Mouse (Mus musculus) thymus, postnatal 10 days (tissue): Measurements from ENCODE around the gene Gm29609.

Source experiments
- DNase-seq, 2 experiments: peaks; one replicate each; pipeline ENCODE4 v3.0.0; 2021; ENCODE audit warnings: low spot score in 2 of 2

The Gm29609 gene

DNA sequence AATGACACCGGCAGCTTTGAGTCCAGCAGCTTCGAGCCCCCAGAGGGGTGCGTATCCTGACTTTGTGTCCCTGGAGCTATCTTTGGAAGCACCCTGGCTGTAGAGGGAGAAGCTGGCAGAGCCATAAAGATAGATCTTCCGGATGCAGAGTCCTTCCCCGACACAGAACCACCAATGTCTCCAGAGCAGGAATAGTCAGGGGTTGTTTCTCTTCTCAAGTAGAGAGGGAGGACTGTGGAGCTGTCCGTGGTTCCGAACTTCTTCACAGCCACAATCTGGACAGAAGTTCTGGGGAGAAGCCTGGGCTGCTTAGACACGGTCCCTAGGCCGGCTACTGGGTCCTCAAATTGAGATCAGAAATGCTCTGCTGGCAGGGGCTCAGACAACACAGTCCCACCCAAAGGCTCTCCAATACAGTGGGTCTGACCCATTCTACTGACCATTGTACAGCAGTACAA, 40.7 kb downstream of the Gm29609 start:
- no peak for DNase-seq

DNA sequence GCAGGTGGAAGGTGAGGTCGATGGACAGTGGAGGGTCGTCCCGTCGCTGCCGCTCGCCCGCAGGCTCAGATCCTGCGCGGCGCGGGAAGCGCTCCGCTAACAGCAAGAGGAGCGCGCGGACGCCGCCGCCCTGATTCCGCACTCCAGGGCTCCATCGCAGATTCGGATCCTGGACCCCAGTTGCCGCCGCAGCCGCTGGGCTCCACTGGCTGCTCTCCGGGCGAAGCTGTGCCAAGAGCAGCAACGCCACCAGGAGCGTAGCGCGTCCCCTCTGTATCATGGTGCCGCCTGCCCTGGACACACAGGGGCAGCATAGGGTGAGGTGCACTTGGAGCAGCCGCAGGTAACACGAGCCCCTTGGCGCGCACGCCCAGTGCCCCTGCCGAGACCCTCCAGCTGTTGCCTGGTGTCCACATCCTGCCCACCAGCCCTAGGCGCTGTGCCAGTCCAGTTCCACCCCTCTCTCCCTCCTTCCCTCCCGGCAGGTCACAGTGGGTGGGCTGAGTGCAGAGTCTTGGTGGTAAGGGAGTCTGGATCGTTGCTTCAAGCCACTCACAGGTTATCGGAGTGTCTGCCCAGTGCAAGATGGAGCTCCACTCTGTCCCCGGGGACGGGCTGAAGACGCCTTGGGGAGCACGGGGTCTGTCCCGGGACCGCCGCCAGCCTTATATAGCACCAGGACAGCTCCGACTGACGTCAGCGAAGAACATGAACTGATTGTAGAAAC, 41.3 kb downstream of the Gm29609 start, which contains the start of gene Ucn:
TSS of gene Ucn (minus strand) at position 589 of the 727 bp plus-strand sequence.
- DNase-seq, result no peak

DNA sequence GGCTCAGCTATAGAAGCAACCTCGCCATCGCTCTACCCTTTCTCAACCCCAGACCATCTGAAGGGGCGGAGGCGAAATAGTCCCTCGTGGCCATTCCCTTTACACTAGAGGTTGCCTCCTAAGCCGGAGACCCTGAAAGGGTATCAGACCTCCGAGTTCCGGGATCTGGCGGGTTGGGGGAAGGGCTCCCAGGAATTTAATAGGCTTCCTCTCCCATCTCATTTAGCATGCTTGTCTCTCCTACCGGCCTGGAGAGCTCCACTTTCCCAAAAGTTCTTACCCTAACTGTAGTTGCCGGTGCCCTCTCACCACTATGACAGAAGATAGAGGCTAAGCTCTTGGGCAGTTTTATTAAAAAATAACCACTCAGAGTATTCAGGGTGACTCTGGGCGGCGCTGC, 42.1 kb downstream of the Gm29609 start:
- DNase-seq, result no peak

DNA sequence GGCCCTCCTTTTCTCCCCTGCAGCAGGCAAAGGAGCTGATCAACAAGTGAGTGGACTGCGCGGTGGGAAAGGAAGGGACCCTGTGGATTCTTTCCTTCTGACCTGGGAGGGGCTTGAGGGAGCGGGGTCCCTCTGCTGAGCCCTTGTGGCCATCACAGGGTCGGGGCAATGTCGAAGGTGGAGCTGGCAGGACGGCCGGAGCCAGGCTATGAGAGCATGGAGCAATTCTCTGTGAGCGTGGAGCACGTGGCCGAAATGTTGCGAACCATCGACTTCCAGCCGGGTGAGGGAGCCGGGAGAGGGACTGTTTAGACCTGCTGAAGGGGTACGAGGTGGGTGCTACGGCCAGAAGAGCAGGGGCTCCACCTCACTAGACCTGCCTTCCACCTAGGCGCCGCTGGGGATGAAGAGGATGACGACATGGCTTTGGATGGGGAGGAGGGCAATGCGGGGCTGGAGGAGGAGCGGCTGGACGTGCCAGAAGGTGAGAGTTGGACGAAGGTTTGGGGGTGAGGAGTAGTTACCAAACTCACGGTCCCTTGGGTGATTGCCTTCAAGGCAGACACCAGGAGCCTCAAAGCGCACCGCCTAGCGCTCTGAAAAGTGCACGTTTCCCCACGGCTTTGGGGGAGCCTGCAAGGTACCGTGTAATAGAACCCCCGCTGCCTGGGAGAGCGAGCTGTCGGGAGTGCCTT, 42.8 kb downstream of the Gm29609 start:
- DNase-seq, result no peak

DNA sequence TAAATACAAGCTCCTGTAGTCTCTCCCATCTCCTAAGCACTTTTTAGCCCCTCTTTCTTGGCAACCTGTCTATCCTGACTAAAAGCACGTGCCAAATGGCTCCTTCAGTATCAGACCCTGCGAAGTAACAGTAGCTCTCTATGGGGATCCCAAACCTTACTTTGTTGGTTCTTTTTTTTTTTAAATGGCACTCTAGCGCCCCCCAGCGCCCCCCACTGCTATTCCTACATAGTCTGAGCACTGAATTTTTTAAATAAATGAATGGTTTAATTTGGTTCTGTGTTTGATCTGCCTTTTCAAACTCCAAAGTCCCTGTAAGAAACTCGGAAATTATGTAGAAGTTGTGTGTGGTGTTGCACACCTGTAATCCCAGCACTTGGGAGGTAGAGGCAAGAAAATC, 53.7 kb downstream of the Gm29609 start:
- DNase-seq, result no peak

DNA sequence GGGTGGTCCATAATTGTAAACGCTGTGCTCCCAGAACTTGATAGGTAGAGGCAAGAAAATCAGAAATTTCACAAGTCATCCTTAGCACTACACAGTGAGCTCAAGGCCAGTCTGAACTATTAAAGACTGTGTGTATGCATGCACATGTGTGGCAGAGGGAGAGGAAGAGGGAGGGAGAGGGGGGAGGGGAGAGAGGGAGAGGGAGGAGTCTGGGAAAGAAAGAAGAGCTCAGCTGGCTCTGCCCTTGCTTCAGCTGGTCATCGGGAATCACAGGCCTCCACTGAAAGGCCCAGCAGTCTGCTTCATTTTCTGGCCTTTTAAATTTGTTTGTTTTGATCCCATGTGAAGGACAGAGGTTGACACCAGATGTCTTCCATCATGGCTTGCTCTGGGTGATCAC, 56.2 kb downstream of the Gm29609 start:
- DNase-seq, result no peak

DNA sequence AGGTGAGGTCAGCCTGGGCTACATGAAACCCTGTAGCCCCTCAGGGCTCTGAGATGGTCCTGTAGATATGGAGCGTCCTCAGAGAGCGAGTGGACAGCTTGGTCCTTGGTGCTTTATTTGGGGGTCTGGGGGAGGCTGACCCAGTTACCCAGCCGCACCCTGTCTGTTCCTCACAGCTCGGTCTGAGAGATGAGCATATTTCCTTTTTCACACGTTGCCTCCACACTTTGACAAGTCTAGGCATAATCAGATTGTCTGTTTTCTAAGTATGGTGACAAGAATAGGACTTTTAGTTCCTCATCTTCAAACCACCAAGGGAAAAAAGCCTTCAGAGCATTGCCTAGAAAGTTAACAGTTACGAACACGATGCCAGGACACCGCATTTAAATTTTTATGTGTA, 58.6 kb downstream of the Gm29609 start:
- no peak for DNase-seq

DNA sequence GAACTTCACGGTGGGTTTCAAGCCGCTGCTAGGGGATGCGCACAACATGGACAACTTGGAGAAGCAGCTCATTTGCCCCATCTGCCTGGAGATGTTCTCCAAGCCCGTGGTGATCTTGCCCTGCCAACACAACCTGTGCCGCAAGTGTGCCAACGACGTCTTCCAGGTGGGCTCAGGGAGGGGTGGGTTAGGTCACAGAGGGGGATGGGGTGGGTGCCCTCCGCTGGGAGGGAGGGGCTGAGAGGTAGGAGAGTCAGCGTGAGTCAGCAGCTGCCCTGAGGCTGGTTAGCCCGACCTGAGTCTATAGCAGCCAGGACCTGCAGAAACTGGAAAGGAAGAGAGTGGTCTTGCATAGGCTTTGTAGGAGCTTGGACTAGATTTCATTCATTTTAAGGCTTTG, 62.8 kb downstream of the Gm29609 start:
- DNase-seq, result no peak

DNA sequence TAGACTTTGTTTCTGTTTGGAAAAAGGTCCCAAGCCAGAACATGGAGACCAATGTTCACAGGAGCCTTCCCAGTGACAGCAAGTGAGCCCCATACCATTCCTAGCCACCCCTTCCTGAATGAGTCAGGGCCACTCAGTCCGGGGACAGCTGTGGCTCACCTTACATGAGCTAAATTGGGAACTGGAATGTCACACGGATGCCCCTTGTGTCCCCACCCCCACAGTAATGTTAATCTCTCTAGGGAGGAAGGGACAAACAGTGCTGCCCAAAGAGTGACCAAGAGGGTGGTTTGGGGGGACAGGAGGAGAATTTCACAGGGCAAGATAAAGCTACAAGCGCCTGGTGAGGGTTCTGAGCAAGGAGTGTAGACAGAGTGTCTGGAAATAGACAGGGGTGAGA, 63.4 kb downstream of the Gm29609 start, which contains the start of gene Trim54:
TSS of gene Trim54 (plus strand) at position 359 of the 400 bp plus-strand sequence.
- no peak for DNase-seq

DNA sequence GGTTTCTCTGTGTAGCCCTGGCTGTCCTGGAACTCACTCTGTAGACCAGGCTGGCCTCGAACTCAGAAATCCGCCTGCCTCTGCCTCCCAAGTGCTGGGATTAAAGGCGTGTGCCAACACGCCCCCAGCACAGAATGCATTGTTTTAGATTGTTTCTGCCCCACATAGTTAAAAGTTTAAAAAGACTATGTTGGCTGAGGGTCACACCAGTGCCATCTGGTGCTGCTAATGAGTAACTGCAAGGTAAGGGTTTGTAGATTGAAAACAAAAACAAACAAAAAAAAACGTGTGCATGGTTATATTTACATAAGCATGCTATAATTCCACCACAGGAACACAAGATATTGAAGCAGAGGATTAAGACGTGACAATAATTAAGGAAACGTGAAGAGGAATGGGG, 68.9 kb downstream of the Gm29609 start:
- no peak for DNase-seq

DNA sequence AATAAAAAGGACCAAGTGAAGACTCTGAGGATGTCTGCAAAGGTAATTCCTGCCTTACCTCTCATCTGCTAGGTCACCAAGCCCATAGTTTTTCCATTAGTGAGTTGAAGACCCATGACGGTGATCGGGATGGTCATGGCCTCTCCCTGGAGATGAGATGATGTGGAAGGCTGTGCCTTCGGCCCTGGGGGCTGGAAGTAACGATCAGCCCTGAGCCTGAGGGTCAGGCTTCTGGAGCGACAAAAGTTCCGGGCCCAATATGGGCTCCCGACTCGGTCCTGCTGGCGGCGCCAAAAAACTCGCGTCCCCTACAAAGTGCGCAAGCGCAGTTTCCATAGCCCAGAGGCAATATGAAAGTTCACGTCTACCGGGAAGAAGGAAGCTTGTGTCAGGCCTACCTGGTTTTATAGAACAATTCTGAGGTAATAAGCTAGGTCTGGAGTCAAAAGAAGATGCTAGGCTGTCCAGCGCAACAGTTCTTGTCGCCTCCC, 71.7 kb downstream of the Gm29609 start, which contains the start of gene Slc30a3:
TSS of gene Slc30a3 (minus strand) at position 238 of the 491 bp plus-strand sequence.
- no peak for DNase-seq

DNA sequence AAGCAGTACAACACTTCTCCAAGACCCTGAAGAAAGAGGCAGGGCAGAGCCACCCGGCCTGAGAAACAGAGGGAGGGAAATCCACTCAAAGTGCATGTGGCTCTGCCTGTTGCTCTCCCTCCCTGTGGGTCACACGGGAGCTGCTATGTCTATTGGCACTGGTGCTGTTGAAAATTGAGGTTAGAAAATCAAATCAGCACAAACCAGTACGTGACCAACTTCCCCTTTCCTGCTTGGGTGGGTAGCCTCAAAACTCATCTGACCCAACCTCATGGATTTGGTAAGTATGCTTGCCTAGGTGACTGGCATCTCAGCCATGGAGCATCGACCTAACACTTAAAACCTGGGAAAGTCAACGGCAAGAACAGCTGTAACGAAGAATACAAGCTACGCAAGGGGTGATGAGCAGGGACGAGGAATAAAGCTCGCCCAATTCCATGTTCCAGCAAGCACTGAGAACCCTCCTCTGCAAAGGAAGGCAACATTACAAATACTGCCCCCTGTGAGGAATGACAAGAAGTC, 73.8 kb downstream of the Gm29609 start, which contains the start of gene Dnajc5g:
TSS of gene Dnajc5g (plus strand) at position 472 of the 522 bp plus-strand sequence.
- no peak for DNase-seq

DNA sequence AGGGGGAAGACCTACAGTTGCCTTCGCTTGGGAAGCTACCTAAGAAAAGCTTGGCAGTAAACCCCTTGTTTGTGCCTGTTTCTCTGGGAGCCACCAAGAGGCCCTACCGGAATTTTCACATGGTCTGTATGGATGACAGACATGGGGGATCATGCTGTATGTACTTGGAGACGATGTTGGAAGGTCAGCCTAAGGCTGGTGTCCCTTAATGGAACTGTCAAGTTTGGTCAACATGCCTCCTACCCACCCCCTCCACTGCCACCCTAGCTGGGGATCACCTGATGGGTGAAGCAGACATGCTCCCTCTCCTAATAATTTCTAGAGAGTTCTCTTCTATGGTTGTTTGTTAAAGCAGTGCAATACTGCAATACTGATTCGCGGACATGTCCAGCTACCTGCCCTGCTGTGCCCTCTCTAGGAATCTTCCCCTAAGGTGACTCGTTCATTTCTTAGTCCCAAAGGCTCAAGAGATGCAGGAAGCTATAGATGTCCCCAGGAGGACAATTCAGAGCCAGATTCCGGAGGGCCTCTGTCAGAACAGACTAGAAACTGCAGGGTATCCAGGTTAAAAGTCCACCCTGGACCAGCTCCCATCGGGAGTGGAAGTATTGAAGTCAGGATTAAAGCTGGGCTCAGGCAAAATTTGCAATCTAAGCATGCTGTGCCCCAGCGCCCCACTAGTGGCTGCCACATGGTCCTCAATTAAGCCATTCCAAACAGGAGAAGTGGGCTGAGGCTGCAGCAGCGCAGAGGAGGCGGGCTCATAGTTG, 83.8 kb downstream of the Gm29609 start:
- no peak for DNase-seq

DNA sequence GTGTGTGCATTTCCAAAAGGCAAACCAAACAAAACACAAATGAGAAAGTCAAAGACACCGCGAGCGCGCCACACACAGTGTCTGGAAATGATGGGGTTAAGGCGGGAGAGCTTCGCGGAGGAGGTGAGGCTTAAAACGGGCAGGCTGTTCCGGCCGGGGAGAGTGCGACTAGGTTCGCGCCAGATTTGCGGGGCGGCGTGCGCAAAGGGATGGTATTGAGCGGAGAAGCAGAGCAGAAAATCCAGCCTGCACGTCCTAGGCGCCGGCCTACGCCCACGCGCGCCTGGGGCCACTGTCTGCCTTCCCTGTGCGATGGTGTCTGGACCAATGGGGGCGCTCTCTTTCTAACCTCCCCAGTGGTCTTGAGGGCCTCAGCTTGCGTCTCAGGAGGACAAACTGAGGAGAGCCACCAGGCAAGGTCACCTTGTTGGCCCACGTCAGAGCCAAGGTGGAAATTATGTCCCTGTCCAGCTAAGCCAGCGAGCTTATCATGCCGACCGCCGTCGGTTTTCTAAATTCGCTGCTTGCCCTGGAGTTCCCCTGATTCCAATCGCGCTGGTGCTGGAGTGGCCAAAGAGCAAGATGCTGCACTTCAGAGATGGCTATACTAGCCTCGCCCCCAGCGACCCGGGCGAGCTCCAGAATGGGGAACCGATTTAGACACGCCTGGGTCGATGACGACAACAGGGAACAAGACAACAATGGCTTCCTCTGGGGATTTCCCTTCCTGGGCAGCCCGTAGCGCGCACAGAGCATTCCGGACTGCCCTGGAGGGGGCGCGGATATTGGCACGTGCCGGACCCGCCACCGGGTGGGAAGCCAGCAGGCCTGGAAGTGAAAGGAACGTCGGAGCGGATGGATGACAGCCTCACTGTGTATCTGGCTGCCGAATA, 84.7 kb downstream of the Gm29609 start:
- DNase-seq, result peak; percentile 12 to 23
